Mouse (Mus musculus) right cerebral cortex, postnatal 14 days (tissue): Measurements from ENCODE around the gene Foxo3.

Experiments used
- DNase-seq: peaks from one replicate; pipeline ENCODE4 v3.0.0; 2022

Gene Foxo3

GRCm38 (mm10) chr10:42221996-42222395 is 54.6 kb downstream of the Foxo3 start:
- no peak for DNase-seq

- DNase-seq = no peak
These were observed 55.2 kb downstream of the Foxo3 start for GRCm38 (mm10) chr10:42221136-42221891.

DNA sequence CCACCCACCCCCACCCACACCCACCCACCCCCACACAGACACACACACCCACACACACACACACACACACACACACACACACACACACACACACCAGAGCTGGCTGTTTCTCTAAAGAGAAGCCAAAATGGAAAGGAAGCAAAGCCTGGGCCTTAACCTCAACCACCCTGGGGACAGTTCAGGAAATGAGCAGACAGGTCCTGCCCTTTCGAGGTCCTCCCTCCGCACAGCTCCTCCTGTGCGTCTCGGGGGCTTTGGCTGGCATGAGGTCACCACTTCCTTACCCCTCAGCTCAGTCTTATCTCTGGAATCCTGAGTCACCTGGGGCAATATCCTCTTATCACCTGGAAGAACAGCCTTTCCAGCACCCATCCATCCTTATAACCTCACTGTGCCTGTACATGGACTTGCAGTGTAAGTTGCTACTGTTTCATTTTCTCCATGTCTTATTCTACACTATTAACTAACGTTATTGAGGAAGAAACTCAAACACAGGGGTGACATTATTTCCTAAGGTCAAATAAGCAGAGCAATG is 56.1 kb downstream of the Foxo3 start:
- DNase-seq = no peak

DNA sequence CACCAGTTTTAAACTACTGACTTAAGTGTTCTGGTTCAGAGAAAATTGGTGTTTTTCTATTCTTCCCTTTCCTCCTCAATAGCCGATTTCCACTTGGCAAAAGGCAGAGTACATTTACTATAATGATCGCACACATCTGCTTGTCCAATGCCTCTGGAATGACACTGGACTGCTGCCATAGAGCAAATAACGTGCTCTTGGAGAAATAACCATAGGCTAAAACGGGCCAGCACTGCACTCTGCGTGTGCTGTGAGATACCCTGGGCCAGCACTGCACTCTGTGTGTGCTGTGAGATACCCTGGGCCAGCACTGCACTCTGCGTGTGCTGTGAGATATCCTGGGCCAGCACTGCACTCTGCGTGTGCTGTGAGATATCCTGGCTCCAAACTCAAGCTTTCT is 65.1 kb downstream of the Foxo3 start:
- no peak for DNase-seq

DNA sequence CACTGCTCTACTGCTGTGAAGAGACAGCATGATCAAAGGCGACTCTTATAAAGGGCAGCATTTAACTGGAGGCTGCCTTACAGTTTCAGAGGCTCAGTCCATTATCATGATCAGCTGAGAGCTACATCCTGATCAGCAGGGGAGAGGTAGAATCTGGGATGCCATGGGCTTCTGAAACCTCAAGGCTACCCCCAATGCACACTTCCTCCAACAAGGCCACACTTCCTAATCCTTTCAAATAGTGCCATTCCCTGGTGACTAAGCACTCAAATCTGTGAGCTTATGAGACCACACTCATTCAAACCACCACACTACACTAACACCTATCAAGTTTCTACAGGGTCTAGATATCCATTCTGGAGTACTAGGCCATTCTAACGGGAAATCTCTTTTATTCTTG is 65.9 kb downstream of the Foxo3 start:
- DNase-seq = no peak

- DNase-seq = no peak
These were observed 66.7 kb downstream of the Foxo3 start for GRCm38 (mm10) chr10:42209809-42210208.

DNA sequence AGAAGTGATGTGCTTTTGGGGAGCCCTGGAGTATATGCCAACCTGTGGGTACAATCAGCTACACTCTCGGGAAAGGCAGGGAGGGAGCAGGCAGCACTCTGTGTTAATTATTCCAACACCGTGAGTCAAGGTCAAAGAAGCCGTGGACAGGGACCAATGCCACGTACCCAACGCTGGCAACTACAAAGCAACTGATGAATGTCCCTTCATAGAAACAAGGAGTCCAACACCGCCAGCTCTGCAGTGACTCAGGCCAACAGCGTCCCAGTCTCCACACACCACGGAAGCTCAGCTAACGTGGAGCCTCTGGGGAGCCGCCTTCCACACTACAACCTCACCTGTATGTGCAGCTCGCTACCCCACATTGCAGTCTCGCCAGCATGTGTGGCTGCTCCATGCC is 68.9 kb downstream of the Foxo3 start:
- DNase-seq = no peak

- no peak for DNase-seq
These were observed 71.7 kb downstream of the Foxo3 start for GRCm38 (mm10) chr10:42204768-42205412.

GRCm38 (mm10) chr10:42203321-42204155 is 73.0 kb downstream of the Foxo3 start:
- DNase-seq = no peak

DNA sequence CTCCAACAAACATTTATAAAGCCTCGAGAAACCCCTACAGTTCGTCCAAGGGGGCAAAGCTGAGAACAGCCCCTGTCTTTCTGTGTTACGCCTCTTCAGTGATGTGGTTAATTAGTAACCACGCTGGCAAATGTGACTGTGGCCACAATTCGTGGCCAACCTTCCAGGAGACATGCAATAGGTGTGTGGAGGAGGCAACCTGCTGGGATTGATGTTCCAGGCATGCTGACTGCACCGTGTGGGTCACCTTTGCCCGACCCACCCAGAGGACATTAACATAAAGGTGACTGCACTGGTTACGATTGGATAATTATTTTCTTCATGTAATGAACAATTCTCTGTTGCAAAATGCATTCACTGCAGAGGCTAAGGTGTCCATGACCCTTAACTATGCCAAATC is 74.0 kb downstream of the Foxo3 start:
- DNase-seq = no peak

GRCm38 (mm10) chr10:42199472-42199871 is 77.1 kb downstream of the Foxo3 start:
- DNase-seq = no peak

DNA sequence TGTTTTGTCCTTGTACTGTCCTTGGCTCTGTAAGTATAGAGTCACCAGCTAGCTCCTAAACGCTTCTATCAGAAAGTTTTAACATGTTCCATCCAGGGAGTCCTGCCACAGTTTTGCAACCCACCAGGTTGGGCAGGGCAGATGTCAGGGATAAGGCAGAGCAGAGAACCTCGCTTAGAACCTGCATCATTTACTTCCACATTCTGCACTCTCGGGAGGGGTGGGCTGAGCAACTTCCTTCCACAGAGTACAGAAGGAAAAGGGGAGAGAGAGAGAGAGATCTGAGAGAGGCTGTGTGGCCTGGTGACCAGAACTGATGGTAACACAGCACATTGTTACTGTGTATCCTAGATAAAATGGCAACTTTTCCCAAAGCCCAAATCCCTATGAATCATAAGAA is 77.9 kb downstream of the Foxo3 start:
- DNase-seq = no peak

DNA sequence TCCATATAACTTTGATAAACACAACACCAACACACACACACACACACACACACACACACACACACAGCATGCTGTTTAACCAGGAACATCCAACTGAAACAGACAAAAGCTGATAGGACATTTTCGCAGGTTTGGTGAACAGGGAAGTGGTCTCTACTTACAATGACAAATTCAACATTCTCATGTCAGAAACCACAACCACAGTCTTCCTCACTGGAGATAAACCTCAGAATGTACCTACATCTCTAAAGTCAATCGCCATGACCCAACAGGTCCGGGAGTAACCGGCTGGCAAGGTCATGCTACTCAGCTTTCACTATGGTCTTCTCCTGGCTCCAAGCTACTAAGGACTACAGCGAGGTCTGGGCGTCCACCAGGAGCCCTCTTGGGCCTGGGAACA is 81.8 kb downstream of the Foxo3 start:
- DNase-seq = no peak

GRCm38 (mm10) chr10:42193981-42194380 is 82.6 kb downstream of the Foxo3 start:
- DNase-seq = no peak

DNA sequence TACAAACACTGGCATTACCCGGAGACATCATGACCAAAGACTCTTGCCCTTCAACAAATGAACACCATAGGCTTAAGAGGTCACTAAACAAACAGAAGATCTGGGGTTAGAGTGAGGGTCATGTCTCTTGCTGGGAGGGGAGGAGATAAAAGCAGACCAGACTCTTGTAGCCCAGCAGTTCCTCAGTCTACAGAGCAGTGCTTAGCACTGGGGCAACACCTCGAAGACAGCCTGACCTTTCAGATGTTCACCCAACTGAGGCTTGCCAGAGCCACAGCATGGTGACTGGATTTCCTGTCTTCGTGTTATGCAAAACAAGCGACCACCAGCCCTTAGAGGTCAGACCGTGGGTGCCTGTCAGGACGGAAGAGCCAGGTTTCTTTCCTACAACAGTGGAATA is 83.6 kb downstream of the Foxo3 start:
- no peak for DNase-seq

DNA sequence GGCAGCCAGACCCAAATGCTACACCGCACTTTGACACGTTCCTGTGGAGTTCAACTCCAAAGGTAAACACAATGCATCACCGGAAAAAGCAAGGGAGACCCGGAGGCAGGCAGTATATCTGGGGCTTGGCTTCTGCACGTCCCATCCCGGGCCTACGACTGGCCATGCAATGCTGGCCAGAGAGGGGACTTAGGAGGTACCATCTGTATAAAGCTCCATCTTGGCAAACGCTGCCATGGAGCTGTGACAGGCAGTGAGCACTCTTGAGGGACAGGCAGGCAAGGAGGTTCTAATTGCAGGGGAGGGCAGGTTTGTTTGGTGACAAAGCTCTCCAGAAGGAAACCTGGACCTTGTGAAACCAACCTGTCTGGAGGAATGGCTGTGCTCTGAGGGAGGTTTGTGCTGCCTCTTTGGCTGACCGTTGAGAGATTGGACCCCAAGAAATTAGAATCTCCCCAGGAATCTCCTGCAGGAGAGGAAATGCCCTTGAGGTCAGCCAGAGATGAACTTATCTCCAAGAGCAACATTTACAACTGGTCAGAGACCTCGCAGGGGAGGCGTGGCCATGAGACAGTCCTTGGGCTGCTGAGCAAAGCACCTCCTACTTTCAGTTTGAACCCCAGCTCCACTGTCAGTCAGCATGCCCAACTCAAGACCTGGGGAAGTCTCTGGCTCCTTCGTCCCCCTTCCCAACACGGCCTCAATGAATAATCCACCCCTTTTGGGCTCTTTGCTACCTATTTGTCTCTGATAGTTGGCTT is 86.7 kb downstream of the Foxo3 start:
- DNase-seq = no peak

DNA sequence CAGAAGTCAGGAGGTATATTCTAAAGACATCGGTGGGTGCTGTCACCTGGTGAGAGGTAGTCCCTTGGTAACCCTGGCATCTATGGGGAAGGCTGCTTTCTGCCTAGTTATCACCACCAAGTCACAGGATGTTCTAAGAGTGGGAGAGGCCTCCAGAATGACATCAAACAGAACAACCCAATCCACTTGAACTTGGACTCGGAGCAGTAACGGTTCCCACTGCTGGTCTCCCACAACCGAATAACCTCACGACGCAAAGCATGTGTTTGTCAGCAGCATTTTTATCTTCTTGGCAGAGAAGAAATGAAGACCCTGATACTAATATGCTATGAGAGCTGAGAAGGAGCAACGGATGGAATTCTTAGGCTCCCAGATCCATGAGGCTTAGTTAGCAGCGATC is 87.5 kb downstream of the Foxo3 start:
- no peak for DNase-seq

- DNase-seq = no peak
These were observed 88.5 kb downstream of the Foxo3 start for GRCm38 (mm10) chr10:42188091-42188490.

- DNase-seq = no peak
These were observed 89.6 kb downstream of the Foxo3 start for GRCm38 (mm10) chr10:42186941-42187401.

GRCm38 (mm10) chr10:42180333-42180732 is 96.2 kb downstream of the Foxo3 start:
- DNase-seq = no peak

DNA sequence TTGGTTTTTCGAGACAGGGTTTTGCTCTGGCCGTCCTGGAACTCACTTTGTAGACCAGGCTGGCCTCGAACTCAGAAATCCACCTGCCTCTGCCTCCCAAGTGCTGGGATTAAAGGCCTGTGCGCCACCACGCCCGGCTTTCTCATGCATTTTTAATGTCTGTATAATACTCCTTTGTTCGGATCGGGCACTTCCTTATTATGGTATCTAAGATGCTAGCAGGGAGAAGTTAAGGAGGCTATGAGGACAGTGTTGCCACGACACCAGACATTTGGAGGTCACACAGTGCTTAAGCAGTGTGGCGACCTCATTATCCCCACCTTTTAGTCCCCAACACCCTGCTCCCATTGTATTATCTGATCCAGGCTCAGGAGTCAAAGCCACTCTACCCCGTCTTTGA is 97.8 kb downstream of the Foxo3 start:
- no peak for DNase-seq

DNA sequence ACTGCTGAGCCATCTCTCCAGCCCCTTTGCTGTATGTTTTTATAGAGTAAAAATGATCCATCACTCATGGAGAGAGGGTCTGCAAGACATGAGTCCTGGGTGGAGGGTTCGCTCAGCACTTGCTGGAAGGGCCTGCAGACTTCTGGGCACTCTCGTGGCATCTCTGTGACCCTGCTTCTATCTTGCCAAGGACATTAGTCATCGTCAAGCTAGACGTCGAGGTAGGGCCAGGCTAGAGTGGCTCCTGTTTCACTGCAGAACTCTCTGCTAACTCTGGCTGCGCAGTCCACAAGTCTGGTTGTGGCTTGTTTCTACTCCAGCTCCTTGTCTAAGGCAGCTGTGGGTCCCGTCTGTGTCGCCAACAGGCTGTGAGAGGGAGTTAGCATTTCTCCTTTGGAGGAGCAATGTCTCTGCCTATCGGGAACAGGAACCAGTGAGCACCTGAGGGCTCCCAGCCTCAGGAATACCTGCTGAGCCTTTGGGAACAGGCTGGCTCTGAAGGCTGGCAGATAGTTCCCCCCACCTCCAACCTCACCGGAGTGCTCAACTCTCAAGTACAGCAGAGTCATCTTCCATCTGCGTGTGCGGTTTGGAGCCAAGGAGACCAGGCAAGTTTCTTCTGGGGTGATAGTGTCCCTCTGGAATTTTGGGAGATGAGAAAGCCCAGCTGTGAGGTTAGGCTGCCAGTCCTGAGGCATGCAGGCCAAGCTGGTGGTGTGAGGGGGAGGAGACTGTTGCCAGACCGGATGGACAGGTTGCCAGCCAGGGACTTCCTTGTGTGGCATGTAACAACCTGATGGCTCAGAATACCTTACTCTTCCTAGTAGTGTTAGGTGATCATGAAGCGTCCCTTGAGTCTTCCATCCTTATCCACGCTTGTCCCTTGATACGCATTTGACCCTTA is 98.5 kb downstream of the Foxo3 start:
- no peak for DNase-seq
